Mouse (Mus musculus): ENCODE results near the gene Plekhg3. TPM values are rescaled to one million over a fixed set of nuclear protein-coding genes. Genes with fewer than 3 reads are reported as not detected.
A peak's percentile ranks its signal among the peaks of the same experiment; 100 is the strongest.

Gene Plekhg3
- polyA plus RNA-seq, 1 experiment from 2014 or later, result 0.63 TPM

DNA sequence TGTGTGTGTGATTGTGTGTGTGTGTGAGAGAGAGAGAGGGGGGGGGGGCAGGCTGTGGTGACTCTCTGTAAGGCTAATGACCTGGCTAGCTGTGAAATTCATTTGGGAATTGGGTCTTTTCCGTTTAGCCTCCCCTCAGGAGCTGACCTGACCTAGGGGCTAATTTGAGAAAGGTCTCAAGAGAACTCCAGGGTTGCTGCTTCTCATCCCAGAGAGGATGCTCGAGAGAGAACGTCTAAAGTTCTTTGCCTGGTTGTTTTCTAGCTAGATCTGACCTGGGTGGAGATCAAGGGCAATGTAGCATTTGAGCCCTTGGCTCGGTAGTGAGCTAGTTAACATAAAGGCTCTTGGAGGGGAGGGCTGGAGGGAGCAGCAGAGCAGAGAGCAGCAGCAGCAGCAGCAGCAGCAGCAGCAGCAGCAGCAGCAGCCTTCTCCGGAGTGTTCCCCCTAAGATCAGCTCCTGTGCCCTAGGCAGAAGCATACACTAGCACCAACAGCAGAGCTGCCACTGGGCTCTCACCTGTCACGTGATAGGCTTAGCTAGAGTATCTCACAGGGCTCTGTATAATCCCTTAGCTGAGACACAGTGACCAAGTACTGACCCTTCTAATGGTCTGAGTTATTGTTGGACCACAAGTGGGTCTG lies 26.2 kb downstream of the Plekhg3 start:
- H3K9ac ChIP-seq, result no peak overlapping the region
- H3K4me2 ChIP-seq, result no peak overlapping the region
- H3K4me1 ChIP-seq, result no peaks in the 10 kb centered on the region; the same call in 1 of the 2 replicates
- WGBS, result 19% methylated on average over 6 of the region's 6 CpGs
- H3K9me3 ChIP-seq (replicated peaks), result no peaks in the 10 kb centered on the region
- no peaks in the 10 kb centered on the region for H3K36me3 ChIP-seq (ENCODE audit: poor library complexity, severe bottlenecking)
- peak; percentile 53; the same call in 1 of the 2 replicates for ATAC-seq
- no peak overlapping the region for H3K4me3 ChIP-seq
- no peak overlapping the region for H3K27ac ChIP-seq
- no peaks in the 10 kb centered on the region for H3K27me3 ChIP-seq

DNA sequence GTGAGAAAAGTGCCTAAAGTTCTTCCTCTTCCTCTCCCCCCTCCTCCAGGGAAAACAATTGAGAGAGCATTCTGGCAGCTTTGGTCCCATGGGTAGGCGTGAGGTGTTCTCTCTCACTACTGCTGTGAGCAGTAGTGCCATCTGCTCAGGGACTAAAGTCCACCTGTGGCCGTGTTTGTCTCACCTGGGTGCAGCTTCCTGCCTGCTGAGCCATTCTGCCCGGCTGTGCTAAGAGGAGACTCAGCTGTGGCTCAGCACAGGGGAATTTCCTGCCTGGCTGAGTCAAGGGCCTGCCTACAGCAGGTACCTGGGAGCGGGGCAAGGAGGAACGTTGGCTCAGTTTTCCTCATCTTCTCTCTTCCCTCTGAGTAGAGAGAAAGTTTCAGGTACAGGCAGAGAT lies 27.5 kb downstream of the Plekhg3 start:
- Histone ChIP-seq H3K27me3 (no peaks in the 10 kb centered on the region), H3K27ac (no peak overlapping the region), H3K4me3 (no peak overlapping the region), H3K4me1 (no peaks in the 10 kb centered on the region; the same call in 1 of the 2 replicates), H3K9me3 (replicated peaks) (no peaks in the 10 kb centered on the region), H3K4me2 (no peak overlapping the region), H3K36me3 (ENCODE audit: poor library complexity, severe bottlenecking) (no peaks in the 10 kb centered on the region), H3K9ac (no peak overlapping the region)
- 85% methylated on average over 5 of the region's 5 CpGs for WGBS
- no peak for ATAC-seq

DNA sequence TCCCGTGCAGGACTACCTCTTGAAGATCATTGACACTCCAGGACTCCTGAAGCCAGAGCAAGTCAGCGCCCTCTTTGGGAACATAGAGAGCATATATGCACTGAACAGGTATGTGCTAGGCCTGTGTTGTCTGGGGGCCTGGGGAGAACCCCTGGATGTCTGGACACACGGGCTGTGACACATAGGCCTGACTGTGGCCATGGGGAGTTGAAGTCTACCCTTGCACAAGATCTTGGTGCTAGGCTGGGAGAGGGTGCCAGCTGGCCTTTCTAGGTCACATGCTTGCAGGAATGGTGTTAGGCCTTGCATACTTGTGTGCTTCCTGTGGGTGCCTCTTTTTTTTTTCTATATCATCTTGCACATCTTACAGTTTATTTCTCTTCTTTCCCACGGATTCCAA lies 31.5 kb downstream of the Plekhg3 start:
- H3K27me3 ChIP-seq, result no peaks in the 10 kb centered on the region
- H3K4me2 ChIP-seq, result no peak overlapping the region
- H3K4me3 ChIP-seq, result no peak overlapping the region
- H3K4me1 ChIP-seq, result no peaks in the 10 kb centered on the region
- ATAC-seq, result no peak
- 85% methylated on average over 4 of the region's 4 CpGs for WGBS
- H3K36me3 ChIP-seq (ENCODE audit: poor library complexity, severe bottlenecking), result no peaks in the 10 kb centered on the region
- no peak overlapping the region for H3K9ac ChIP-seq
- no peaks in the 10 kb centered on the region for H3K9me3 ChIP-seq (replicated peaks)
- no peak overlapping the region for H3K27ac ChIP-seq

DNA sequence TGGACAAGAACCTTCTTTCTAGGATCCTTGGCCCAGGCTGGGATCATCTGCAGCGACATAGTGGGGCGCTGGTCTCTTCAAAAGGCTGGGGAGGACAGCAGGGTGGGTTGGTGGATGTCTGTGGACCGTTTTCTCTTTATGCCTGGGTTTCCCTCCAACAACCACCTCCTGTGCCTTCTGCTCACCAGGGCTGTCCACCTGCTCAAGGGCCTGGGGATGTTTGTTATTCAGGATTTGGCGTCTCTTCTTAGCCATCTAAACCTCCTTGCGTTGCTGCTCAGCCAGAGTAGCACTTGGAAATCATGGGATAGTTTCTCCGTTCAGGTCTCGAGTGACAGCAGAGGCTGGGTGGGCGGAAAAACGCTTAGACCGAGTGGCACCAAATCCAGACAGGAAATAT lies 35.6 kb downstream of the Plekhg3 start:
- Histone ChIP-seq H3K4me1 (no peaks in the 10 kb centered on the region), H3K4me3 (no peak overlapping the region), H3K27me3 (no peaks in the 10 kb centered on the region), H3K4me2 (no peak overlapping the region), H3K9me3 (replicated peaks) (no peaks in the 10 kb centered on the region; the same call in 1 of the 2 replicates), H3K36me3 (ENCODE audit: poor library complexity, severe bottlenecking) (no peaks in the 10 kb centered on the region), H3K9ac (no peak overlapping the region), H3K27ac (no peak overlapping the region)
- ATAC-seq, result no peak
- 93% methylated on average over 10 of the region's 10 CpGs for WGBS

DNA sequence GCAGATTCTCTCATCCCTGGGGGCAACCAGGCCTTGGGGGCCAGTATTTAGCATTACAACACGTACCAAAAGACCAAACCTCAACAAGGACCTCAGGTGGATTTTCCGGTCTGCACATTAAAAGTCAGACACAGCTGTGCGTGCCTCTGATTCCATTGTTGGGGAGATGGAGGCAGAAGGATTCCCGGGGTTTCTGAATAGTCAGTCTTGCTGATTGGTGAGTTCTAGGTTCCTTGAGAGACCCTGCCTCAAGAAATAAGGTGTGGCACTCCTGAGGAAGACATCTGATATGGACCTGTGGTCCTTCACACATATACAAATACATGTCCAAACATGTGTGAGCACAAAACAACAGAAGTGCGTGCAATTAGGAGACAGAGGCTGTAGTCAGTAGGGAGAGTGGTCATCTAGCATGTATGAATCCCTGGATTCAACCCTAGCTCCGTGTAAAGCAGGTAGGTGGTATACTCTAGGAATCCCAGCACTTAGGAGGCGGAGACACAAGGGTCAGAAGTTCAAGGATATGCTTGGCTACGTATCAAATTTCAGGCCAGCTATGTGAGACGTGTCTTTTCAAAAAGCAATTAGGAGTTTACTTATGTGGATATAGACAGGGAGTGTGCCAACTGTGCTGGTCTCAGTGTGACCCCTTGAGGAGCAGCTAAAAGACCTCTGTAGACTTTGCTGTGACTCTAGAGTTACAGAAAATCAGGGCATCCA lies 39.7 kb downstream of the Plekhg3 start:
- Histone ChIP-seq H3K36me3 (ENCODE audit: poor library complexity, severe bottlenecking) (no peaks in the 10 kb centered on the region), H3K4me2 (no peak overlapping the region), H3K27me3 (no peaks in the 10 kb centered on the region), H3K4me1 (no peaks in the 10 kb centered on the region), H3K9ac (no peak overlapping the region), H3K4me3 (no peak overlapping the region), H3K27ac (no peak overlapping the region), H3K9me3 (replicated peaks) (no peaks in the 10 kb centered on the region; the same call in 1 of the 2 replicates)
- 74% methylated on average over 9 of the region's 9 CpGs for WGBS
- no peak for ATAC-seq

DNA sequence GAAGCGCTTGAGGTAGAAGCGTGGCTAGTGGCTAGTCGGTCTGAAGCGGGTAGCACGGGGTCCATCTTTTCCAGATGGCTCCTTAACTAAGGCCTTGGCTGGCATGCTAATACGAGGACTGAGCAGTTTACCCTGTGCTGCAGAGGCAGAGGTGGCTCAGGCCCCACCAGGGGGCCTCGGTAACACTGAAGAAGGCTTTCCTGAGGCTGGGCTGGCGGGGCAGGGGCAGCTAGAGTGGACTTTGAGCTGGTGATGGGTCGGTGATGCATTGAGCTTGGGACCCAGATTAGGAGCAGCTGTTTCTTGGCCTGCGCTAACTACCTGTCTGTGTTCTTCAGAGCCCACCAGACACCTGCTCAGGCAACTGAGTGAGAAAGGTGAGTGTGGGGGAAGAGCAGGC lies 40.6 kb downstream of the Plekhg3 start:
- Histone ChIP-seq H3K27ac (no peak overlapping the region), H3K9me3 (replicated peaks) (no peaks in the 10 kb centered on the region; the same call in 1 of the 2 replicates), H3K4me1 (no peaks in the 10 kb centered on the region), H3K27me3 (no peaks in the 10 kb centered on the region), H3K4me3 (no peak overlapping the region), H3K36me3 (ENCODE audit: poor library complexity, severe bottlenecking) (no peaks in the 10 kb centered on the region), H3K9ac (no peak overlapping the region), H3K4me2 (no peak overlapping the region)
- ATAC-seq, result no peak
- 70% methylated on average over 10 of the region's 10 CpGs for WGBS

DNA sequence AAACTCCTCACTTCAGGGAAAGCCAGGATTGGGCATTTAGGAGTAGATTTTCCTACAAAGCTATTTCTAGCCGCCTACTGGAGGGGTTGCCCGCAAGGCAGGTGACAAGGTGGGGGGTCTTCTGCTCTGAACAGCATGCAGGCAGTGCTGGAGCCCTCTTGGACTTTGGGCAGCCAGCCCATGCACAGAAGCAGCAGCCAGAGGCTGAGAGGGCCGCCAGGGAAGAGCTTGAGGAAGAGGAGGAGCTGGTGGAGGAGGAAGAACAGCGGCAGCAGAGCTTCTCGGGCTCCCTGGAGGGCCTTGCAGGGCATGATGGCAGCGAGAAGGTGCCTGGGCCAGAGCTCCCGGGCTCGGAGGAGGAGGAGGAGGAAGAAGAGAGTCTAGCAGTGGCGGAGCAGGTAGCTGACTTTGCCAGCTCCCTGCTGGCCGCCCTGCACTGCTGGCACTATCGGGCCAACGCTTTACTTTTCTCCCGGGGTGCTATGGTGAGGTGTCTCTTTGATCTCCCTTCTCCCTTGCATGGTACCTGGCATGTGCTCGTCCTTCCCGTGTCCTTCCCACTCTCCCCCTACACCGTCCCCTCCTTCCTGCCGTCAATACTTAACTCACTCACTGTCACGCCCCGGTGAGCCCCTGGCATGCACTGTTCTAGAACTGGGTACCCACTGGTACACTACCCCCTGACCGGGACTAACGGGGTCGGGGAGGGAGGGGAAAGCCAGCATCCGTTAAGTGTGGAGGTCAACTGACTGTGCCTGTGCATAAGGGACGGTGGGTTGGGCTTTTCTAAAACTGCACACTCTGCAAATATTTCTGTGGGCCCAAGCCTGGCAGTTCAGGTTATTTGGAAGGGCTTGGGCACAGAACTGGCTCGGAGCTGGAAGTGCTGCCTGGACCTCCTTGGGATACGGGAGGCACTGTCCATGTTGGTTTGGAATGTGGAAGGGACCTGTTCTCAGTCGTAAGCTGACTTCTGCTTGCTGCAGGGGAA lies 41.9 kb downstream of the Plekhg3 start:
- no peak overlapping the region for H3K27ac ChIP-seq
- no peaks in the 10 kb centered on the region for H3K9me3 ChIP-seq (replicated peaks)
- H3K36me3 ChIP-seq (ENCODE audit: poor library complexity, severe bottlenecking), result no peaks in the 10 kb centered on the region
- H3K4me2 ChIP-seq, result no peak overlapping the region
- 68% methylated on average over 22 of the region's 27 CpGs for WGBS
- H3K27me3 ChIP-seq, result no peaks in the 10 kb centered on the region
- no peak overlapping the region for H3K4me3 ChIP-seq
- no peaks in the 10 kb centered on the region for H3K4me1 ChIP-seq
- ATAC-seq, result no peak
- no peak overlapping the region for H3K9ac ChIP-seq

DNA sequence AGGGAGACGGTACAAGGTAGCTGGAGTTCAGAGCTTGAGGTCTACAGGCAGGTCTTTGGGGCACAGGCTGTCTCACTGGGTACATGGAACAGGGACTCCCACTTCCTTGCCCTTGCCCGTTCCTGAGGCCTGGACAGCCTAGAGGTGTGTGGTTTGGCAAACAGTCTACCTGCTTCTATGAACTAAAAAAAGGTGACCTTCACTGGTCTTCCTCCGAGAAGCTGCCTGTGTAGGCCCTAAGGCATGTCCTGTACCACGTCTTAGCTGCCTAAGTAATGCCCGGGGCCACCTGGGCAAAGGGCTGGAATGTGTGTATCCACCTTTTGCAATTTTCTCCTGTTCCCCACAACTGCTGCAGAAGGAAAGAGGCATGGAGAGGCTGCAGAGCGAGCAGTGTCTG lies 42.7 kb downstream of the Plekhg3 start:
- H3K27me3 ChIP-seq, result no peaks in the 10 kb centered on the region
- no peaks in the 10 kb centered on the region for H3K36me3 ChIP-seq (ENCODE audit: poor library complexity, severe bottlenecking)
- no peak overlapping the region for H3K4me2 ChIP-seq
- H3K9me3 ChIP-seq (replicated peaks), result no peaks in the 10 kb centered on the region
- ATAC-seq, result no peak
- no peak overlapping the region for H3K27ac ChIP-seq
- H3K4me3 ChIP-seq, result no peak overlapping the region
- no peak overlapping the region for H3K9ac ChIP-seq
- H3K4me1 ChIP-seq, result no peaks in the 10 kb centered on the region
- 92% methylated on average over 6 of the region's 6 CpGs for WGBS

DNA sequence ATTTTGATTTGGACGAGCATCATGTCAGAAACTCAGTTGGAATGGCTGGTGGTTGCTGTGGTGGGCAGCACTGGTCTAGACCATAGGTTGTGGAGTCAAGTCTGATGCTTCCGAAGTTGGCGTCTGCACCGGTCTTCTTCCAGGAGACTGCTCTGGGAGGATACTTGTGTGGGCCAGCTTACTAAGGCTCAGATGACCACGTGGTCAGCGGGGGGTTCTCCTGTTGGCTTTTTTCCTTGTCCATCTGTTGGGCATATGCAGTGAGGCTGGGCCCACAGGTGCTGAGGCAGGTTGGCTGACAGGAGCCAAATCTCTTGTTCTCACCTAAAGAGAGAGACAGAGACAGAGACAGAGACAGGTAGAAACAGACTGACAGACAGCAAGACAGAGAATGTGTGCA lies 44.1 kb downstream of the Plekhg3 start:
- no peak overlapping the region for H3K4me3 ChIP-seq
- H3K9ac ChIP-seq, result no peak overlapping the region
- H3K27ac ChIP-seq, result no peak overlapping the region
- ATAC-seq, result no peak
- H3K27me3 ChIP-seq, result no peaks in the 10 kb centered on the region
- no peaks in the 10 kb centered on the region for H3K36me3 ChIP-seq (ENCODE audit: poor library complexity, severe bottlenecking)
- WGBS, result 94% methylated on average over 6 of the region's 6 CpGs
- no peaks in the 10 kb centered on the region for H3K4me1 ChIP-seq
- H3K4me2 ChIP-seq, result no peak overlapping the region
- no peaks in the 10 kb centered on the region for H3K9me3 ChIP-seq (replicated peaks)

DNA sequence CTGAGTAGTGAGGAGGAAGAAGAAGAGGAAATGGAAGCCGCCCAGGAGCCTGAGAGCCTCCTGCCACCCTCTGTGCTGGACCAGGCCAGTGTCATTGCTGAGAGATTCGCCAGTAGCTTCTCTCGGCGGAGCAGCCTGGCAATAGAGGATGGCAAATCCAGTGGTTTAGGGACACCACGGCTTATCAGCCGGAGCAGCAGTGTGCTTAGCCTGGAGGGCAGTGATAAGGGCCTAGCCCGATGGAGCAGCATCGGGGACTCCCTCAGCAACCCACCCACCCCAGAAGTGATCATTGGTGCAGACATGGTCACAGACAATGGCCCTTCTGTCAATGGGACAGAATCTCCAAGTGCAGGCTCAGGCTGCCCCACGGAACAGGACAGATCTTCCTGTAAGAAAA lies 45.4 kb downstream of the Plekhg3 start:
- 93% methylated on average over 9 of the region's 9 CpGs for WGBS
- ATAC-seq, result no peak
- Histone ChIP-seq H3K27ac (no peak overlapping the region), H3K4me1 (no peaks in the 10 kb centered on the region), H3K27me3 (no peaks in the 10 kb centered on the region), H3K9ac (no peak overlapping the region), H3K9me3 (replicated peaks) (no peaks in the 10 kb centered on the region), H3K4me3 (no peak overlapping the region), H3K4me2 (no peak overlapping the region), H3K36me3 (ENCODE audit: poor library complexity, severe bottlenecking) (no peaks in the 10 kb centered on the region)

DNA sequence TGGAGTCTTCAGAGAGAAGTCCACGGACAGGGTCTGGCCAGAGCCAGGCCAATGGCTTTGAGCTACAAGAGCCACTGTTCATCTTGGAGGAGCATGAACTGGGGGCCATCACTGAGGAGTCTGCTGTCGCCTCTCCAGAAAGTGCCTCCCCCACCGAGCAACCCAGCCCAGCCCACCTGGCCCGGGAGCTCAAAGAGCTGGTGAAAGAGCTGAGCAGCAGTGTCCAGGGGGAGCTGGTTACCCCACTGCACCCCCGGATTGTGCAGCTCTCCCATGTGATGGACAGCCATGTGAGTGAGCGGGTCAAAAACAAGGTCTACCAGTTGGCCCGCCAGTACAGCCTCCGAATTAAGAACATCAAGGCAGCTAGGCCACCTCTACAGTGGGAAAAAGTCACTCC lies 46.1 kb downstream of the Plekhg3 start:
- no peak for ATAC-seq
- 92% methylated on average over 8 of the region's 8 CpGs for WGBS

DNA sequence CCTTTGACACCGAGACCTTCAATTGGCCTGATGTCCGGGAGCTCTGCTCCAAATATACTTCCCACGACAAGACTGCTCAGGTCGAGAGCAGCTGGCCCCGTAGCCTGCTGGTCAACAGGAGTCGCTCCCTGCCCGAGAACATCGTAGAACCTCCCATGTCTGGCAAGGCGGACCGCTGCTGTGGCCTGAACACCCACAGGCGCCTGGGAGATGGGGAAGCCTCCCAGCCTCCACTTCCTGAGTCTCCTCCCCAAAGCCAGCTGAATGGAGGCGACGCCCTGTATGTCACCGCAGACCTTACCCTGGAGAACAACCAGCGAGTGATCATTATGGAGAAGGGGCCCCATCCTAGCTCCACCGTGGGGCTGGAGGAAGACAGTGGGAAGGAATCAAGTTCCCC lies 47.2 kb downstream of the Plekhg3 start:
- Histone ChIP-seq H3K4me1 (peaks cover 4% of the 10 kb centered on the region), H3K4me3 (no peak overlapping the region), H3K4me2 (no peak overlapping the region), H3K9ac (no peak overlapping the region), H3K27me3 (no peaks in the 10 kb centered on the region), H3K27ac (no peak overlapping the region), H3K36me3 (ENCODE audit: poor library complexity, severe bottlenecking) (no peaks in the 10 kb centered on the region), H3K9me3 (replicated peaks) (no peaks in the 10 kb centered on the region)
- WGBS, result 95% methylated on average over 16 of the region's 16 CpGs
- no peak for ATAC-seq

More for the DNA sequence above, 46.1 kb downstream of the Plekhg3 start:
- Histone ChIP-seq H3K27me3 (no peaks in the 10 kb centered on the region), H3K27ac (no peak overlapping the region), H3K4me1 (no peaks in the 10 kb centered on the region), H3K4me2 (no peak overlapping the region), H3K9ac (no peak overlapping the region), H3K36me3 (ENCODE audit: poor library complexity, severe bottlenecking) (no peaks in the 10 kb centered on the region), H3K4me3 (no peak overlapping the region), H3K9me3 (replicated peaks) (no peaks in the 10 kb centered on the region)

All from forebrain, embryonic 13.5 days (tissue).